Mouse (Mus musculus): ENCODE measurements around the gene Ehd4.

- no peak for TF ChIP-seq CTCF (IDR thresholded peaks at IDR 0.05; ENCODE audit: low read depth, low read length)
- TF ChIP-seq POLR2A (IDR thresholded peaks at IDR 0.05; ENCODE audit: borderline replicate concordance, low read depth, low read length): no peak
Measured at GRCm38 (mm10) chr2:120102450-120102849, 52.0 kb downstream of the Ehd4 start.

Measured in bone marrow macrophage, adult 2 months (primary cell).